Mouse (Mus musculus) ES-E14 (cell line): ENCODE measurements around the gene Aqp9. TPM values are rescaled to one million over a fixed set of nuclear protein-coding genes. Genes with fewer than 3 reads are reported as not detected.

ENCODE experiments used
- DNase-seq: peaks from one replicate; pipeline ENCODE4 v3.0.0-alpha.2; 2013; ENCODE audit warnings: low read depth, low spot score
- H3K27ac ChIP-seq: 2 replicates; pipeline ENCODE4 v1.5.1; 2012; ENCODE audit warnings: low read depth, mild to moderate bottlenecking, low read length, moderate library complexity, mixed read lengths; ENCODE audit not compliant: poor library complexity, insufficient read depth, severe bottlenecking
- H3K36me3 ChIP-seq: 2 replicates; pipeline ENCODE4 v1.6.1; 2012; ENCODE audit warnings: mild to moderate bottlenecking, low read length, moderate library complexity, mixed read lengths; ENCODE audit not compliant: control insufficient read depth, poor library complexity, insufficient read depth, severe bottlenecking
- H3K4me1 ChIP-seq, 2 experiments: fragments of 150-350 bp in 1 of 2; sonication (generic) in 1 of 2; 2 replicates each; pipeline ENCODE4 v1.6.1; 2012; ENCODE audit warnings: low read length in 2 of 2, mild to moderate bottlenecking in 1 of 2, mixed read lengths in 1 of 2; ENCODE audit not compliant: control insufficient read depth in 2 of 2, insufficient read depth in 2 of 2, poor library complexity in 1 of 2
- H3K4me3 ChIP-seq, 2 experiments: fragments of 150-350 bp in 1 of 2; sonication (generic) in 1 of 2; 2 replicates each; pipeline ENCODE4 v1.5.1; 2012; ENCODE audit warnings: low read length in 2 of 2, low read depth in 1 of 2, mild to moderate bottlenecking in 1 of 2, mixed read lengths in 1 of 2; ENCODE audit not compliant: insufficient read depth in 1 of 2, poor library complexity in 1 of 2, severe bottlenecking in 1 of 2
- H3K9ac ChIP-seq: 2 replicates; pipeline ENCODE4 v1.6.1; 2012; ENCODE audit warnings: low read depth, mild to moderate bottlenecking, low read length, mixed read lengths; ENCODE audit not compliant: poor library complexity, insufficient read depth, severe bottlenecking
- H3K9me3 ChIP-seq: fragments of 150-350 bp; sonication (generic); 2 replicates; pipeline ENCODE4 v1.6.1; 2012; ENCODE audit warnings: low read depth, mild to moderate bottlenecking, low read length; ENCODE audit not compliant: control insufficient read depth, insufficient read depth
- CHD2 ChIP-seq: IDR thresholded peaks from 2 replicates; pipeline ENCODE4 v1.6.1; 2014; ENCODE audit warnings: mild to moderate bottlenecking, low read depth, low read length, inconsistent platforms
- HCFC1 ChIP-seq: IDR thresholded peaks from 2 replicates; pipeline ENCODE4 v1.6.1; 2012; ENCODE audit warnings: low read length, inconsistent platforms, borderline replicate concordance; ENCODE audit not compliant: insufficient read depth
- MAFK ChIP-seq: IDR thresholded peaks from 2 replicates; pipeline ENCODE4 v1.6.1; 2014; ENCODE audit warnings: mild to moderate bottlenecking, low read depth, low read length, inconsistent platforms; ENCODE audit not compliant: insufficient read depth
- ZC3H11A ChIP-seq: IDR thresholded peaks from 2 replicates; pipeline ENCODE4 v1.6.1; 2012; ENCODE audit warnings: low read depth, mild to moderate bottlenecking, inconsistent platforms, low read length, borderline replicate concordance
- ZNF384 ChIP-seq: IDR thresholded peaks from 2 replicates; pipeline ENCODE4 v1.6.1; 2012; ENCODE audit warnings: low read depth, low read length, inconsistent platforms
- in situ Hi-C, 2 experiments: fragments of 600-800 bp; cut with MboI; formaldehyde crosslinking; loops; one replicate each; pipeline ENCODE4 v1.15.1; 2025; ENCODE audit warnings: low sequenced_read_pairs in 2 of 2, inconsistent platforms in 1 of 2; ENCODE audit not compliant: unreplicated experiment in 2 of 2
- total RNA-seq: library from RNA; depleted of rRNA; stranded (reverse); fragments of 300-350 nt; gene quantifications from 2 replicates; pipeline ENCODE4 v1.2.3, GENCODE M21; 2012

Aqp9 gene
- total RNA-seq, 1 experiment, result 0.09 TPM

DNA sequence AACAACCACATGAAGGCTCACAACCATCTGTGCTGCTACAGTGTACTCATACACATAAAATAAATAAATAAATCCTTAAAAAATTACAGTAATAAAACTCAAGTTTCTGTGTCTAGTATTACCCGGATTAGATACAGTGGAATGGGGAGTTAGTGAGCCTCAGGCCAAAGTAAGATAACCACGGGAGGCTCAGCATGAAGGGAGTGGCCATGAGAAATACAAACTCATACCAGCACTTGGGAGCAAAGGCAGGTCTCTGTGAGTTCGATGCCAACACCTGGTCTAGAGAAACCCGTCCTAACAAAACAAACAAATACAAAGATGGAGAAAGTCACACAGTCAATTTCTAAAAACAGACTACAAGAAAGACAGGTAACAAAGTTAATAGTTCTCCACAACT lies 18.3 kb downstream of the Aqp9 start:
- Histone ChIP-seq H3K9ac (no peak overlapping the region), H3K4me1 (peaks cover 2 to 5% of the 10 kb centered on the region in 2 experiments; a peak in 2 of 4 replicates), H3K4me3 (no peak overlapping the region), H3K36me3 (no peaks in the 10 kb centered on the region), H3K27ac (no peak overlapping the region), H3K9me3 (no peaks in the 10 kb centered on the region)
- DNase-seq, result no peak
- in situ Hi-C loops, result no loop called here
- TF ChIP-seq ZC3H11A (no peak), MAFK (no peak), CHD2 (no peak), HCFC1 (no peak), ZNF384 (no peak)

DNA sequence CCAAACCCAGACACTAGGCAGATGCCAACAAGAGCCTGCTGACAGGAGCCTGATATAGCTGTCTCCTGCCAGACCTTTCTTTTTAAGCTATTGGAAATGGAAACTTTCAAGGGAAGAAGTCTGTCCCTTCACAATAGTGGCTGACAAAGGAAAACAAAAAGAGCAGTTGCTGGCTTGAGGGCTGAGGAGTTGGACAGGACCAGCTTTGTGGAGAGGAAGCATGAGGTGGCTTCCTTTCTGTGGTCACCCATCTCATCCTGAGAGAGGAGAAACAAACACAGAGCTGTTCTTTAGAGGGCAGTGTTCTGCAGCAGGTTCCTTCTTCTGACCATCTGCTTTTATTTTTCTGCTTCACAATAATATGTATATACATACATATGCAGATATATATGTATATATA lies 19.6 kb downstream of the Aqp9 start:
- Histone ChIP-seq H3K36me3 (no peaks in the 10 kb centered on the region), H3K9me3 (no peaks in the 10 kb centered on the region), H3K27ac (no peak overlapping the region), H3K9ac (no peak overlapping the region), H3K4me1 (no peaks in the 10 kb centered on the region), H3K4me3 (no peak overlapping the region)
- no peak for DNase-seq
- no peak for TF ChIP-seq MAFK
- no peak for TF ChIP-seq ZNF384
- no peak for TF ChIP-seq HCFC1
- TF ChIP-seq CHD2, result no peak
- in situ Hi-C loops, result no loop called here

DNA sequence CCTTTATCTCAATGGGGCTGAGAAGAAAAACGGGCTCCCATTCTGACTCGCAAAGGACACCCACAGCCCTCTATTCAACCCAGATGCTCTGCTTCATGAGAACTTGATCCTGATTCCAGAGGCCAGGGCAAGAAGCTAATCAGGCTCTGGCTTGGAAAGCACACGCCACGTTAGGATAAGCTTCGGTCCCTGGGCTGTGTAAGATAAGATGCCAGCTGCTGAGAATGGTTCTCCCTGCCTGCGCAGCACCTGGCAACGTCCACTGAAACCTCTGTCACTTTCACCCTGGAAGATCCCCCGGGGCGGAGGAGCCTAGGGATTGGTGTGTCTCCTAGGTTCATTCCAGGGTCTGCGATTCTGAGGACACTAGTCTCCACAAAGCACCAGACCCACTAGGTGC lies 22.3 kb downstream of the Aqp9 start:
- H3K9ac ChIP-seq, result no peak overlapping the region
- H3K36me3 ChIP-seq, result no peaks in the 10 kb centered on the region
- no peaks in the 10 kb centered on the region for H3K9me3 ChIP-seq
- no peak overlapping the region for H3K27ac ChIP-seq
- in situ Hi-C loops, result no loop called here
- H3K4me3 ChIP-seq, result no peak overlapping the region
- no peak for DNase-seq
- TF ChIP-seq ZC3H11A (no peak), MAFK (no peak), ZNF384 (no peak), CHD2 (no peak), HCFC1 (no peak)
- H3K4me1 ChIP-seq, result no peaks in the 10 kb centered on the region

DNA sequence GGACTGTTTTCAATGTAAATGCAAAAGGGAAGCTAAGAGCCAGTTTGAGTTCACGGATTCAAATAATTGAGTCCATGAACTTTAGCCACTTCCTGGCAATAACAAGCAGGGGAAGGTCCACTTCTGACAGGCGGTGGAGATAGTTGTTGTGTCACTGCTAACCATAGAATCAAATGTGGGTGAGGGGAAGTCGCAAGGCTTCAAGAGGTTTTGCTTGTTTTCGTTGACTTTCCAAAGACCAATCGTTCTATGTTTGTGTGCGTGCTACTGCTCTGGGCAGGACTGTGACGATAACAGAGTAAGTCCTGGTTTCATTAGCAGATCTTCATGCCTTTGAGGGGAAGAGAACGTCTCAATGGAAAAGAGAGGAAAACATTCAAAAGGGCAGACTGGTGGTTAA lies 28.3 kb downstream of the Aqp9 start:
- H3K36me3 ChIP-seq, result no peaks in the 10 kb centered on the region
- no peaks in the 10 kb centered on the region for H3K9me3 ChIP-seq
- no peak overlapping the region for H3K4me3 ChIP-seq
- H3K9ac ChIP-seq, result no peak overlapping the region
- no peaks in the 10 kb centered on the region for H3K4me1 ChIP-seq
- DNase-seq, result no peak
- in situ Hi-C loops, result no loop called here
- H3K27ac ChIP-seq, result no peak overlapping the region
- TF ChIP-seq HCFC1 (no peak), ZNF384 (no peak), ZC3H11A (no peak), MAFK (no peak), CHD2 (no peak)

DNA sequence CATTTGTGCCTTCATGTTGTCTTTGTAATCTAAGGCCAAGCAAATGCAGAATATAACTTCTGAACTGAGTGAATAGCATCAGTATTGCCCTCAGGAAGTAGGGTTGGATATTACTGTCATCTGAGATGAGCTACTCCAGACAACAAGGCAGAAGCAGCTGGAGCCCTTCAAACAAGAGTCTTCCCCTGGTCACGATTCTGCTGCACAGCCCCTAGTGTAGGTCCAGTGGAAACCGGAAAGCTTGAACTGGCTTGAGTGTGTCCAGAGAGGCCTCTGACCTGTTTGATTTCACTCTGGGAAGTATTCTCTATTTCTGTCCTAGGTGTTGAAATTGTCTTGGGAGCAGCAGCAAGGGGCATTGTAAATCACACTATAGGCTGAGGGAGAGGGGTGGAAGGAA lies 29.5 kb downstream of the Aqp9 start:
- no peaks in the 10 kb centered on the region for H3K9me3 ChIP-seq
- no peak for TF ChIP-seq MAFK
- TF ChIP-seq HCFC1, result no peak
- TF ChIP-seq ZC3H11A, result no peak
- no peak overlapping the region for H3K4me3 ChIP-seq
- no peak overlapping the region for H3K9ac ChIP-seq
- H3K27ac ChIP-seq, result no peak overlapping the region
- no peak for DNase-seq
- in situ Hi-C loops, result no loop called here
- no peaks in the 10 kb centered on the region for H3K36me3 ChIP-seq
- H3K4me1 ChIP-seq, result no peaks in the 10 kb centered on the region
